Mouse (Mus musculus) mouse trophoblast stem cell (cell line): ENCODE results near the gene Timm22.

Source experiments
- in situ Hi-C, 2 experiments: fragments of 300-500 bp; cut with MseI, MboI; formaldehyde crosslinking; loops; 2 replicates in 1 of 2; 3 replicates in 1 of 2; pipeline ENCODE4 v1.15.1; 2025

The Timm22 gene

DNA sequence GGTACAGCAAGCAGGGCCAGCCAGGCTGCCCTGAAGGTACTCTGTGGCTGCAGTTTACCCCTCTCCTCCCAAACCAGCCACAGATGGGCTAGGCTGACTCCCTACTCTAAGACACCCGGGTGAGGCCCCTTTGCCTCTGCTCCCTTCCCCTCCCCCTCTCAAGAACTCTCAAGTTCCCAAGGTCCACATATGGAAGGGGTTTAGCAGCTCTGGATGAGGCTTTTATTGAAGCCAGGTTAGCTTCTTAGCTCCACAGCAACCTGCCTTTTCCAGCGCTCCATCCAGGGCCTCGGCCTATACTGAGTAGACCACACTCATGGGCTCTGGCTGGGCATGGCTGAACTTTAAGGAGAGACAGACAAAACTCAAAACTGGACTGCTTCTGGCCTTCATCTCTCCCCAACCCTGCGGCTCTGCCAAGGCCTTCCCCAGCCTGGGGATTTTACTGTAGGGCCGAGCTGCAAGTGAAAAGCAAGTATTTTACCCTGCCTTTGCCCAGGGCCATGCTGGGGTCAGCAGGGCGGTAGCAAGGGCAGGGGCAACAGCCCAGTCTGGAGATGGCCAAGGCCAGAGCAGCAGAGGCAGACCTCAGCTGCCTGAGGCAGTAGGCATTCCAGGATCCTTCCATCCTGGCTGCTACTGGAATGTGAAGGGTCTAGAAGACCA lies 23.3 kb downstream of the Timm22 start:
- in situ Hi-C loops = no loop called here

DNA sequence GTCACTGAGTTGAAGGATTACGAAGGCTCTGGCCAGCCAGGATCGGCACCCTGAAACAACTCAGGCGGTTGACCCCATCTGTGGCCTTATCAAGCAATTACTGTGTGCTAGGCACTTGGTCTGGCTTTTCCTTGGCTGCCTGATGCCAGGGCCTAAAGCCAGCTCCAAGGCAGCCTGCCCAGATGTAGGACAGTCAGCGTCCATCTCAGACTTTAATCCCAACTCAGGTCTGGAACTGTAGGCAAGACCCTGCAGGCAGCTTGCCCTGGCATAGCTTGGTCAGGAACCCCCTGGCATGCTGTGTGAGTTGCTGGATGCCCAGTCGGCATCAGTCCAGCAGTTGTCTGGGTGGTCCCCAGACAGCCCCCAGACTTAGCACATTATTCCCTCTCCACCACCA lies 29.3 kb downstream of the Timm22 start:
- in situ Hi-C loops = no loop called here

DNA sequence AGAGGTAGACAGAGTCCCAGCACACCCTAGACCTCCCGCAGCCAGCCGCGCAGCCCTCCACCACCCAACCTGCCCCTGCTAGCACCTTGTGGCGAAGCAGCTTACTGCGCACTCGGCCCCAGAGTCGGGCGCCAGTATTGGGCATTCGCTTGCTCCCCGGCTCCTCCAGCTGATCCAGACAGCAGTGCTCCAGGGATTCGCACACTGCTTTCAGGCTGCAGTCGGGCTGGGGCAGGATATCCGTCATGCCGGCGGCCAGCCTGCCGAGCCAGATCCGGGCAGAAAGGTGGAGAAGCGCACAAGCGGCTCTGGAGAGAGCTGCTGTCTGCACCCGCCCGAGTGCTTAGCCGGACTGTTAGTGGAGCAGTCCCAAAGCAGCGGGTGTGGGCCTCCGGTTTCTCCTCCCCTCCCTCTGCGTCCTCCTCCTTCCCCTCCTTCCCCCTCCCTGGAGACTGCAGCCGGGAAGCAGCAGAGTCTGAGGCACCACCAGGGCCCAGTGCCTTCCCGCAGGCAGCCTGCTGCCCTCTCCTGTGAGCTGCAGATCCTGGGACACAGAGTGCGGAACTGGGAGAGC lies 30.2 kb downstream of the Timm22 start:
- in situ Hi-C loops = no loop called here

DNA sequence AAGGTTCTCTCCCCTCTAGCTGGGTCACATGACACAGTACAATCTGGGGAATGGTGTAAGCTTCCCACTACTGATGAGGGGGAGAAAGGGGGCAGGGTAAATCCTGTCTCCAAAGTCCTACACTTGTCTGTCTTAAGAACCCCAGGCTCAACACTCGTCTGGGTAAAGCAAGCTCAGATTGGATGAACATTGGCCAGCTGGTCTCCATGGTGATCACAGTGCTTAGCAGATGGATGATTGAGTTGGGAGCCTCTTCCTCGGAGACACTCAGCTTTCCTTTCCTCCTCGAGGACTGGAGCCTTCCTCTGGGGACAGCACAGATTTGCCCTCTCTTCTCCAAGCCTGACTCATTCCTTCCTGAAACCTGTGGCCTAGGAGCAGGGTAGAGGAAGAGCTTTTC lies 32.9 kb downstream of the Timm22 start:
- in situ Hi-C loops = no loop called here

DNA sequence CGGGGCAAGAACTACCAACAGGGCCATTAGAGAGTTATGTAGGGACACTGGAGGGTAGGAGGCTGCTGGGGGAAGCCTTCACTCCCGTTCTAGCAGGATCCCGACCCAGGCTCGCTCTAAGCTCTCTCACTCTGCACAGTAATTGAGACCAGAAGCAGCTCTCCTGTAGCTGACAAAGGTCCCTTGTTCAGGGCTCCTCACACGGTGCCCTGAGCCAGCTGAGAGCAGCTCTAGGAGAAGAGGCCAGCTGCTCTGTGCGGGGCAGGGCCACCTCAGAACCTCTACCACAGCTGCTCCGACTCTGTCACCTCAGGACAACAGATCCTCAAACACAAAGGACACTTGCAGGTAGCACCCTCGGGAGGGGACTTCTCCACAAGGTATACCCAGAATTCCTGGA lies 38.7 kb downstream of the Timm22 start:
- in situ Hi-C loops = no loop called here

DNA sequence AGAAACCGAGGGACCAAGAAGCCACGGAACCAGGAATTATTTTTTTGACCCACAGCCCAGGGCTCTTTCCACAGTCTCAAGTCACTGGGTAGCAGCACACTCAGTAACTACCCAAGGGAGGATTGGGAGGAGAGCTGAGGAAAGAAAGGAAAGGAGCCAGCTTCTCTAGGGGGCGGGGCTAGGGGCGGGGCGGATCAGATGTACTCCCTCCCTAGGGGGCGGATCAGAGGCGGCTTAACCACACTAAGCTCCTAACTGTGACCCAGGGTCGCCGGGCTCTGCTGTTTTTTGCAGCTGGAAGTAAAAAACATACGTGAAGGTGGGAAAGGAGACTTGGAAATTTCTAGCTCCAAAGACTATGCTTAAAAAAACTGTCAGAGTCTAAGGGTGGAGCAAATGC lies 39.5 kb downstream of the Timm22 start:
- in situ Hi-C loops = no loop called here

DNA sequence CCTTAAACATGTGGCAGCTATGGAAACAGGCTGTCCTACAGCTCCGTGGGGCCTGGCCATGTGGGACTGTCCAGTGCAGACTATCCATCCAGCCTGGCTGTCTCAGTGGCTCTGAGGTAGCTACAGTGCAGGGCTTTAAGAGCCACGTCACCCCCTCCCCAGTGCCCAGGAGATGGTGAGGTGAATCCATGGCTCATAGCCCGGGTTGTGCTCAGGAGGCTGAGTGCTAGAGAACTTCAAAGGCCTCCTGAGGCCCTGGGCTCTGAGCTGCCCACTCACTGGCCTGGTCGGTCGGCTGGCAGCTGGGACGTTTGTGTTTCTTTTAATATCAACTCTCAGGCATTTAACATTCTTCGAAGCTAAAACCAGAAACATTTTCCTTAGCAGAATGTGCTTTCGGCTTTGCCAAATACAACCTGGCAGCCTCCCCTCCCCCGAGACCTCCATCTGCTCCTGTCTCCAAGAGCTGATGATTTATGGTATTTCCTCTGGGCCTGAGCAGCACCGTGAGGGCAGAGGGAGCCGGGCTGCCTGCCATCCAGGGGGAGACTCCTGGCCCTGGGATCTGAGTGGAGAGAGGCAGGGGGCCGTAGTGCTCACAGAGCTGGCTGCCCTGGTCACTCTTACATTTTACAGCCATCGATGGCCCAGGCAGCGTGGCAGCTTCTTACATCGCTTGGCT lies 42.9 kb downstream of the Timm22 start:
- in situ Hi-C loops = no loop called here

DNA sequence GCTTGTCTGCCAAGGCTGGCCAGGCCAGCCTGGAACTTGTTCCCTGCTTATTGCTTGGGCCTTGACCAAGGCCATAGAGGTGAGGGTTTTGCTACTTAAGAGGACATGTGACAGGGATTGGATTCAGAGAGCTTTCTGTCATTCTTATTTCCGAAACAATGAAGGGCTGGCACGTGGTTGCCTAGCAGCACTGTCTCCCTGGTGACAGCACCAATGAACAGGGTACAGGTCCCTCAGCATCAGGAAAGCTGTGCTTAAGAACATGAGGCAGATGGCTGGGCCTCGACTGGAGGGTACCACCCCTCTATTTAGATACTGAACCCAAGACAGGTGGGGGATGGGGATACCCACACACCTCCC lies 43.4 kb downstream of the Timm22 start:
- in situ Hi-C loops = no loop called here

DNA sequence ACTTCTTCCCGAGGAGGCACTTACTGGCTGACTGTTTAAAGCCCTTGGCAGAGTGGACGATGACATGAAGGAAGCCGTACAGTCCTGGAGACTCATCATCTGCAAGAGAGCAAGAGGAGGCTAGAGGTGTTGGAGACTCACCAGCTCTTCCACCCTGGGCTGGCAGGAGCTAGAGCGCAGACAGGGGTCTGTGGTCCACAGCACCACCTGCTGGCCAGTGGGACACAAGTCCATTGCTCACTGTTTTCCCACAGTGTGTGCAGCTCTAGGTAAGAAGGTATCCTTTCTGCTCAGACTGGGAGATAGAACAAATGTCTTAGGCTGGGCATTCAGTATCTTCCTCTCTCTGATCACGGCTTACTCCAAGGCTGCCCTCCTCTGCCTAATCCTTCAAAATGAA lies 47.7 kb downstream of the Timm22 start:
- in situ Hi-C loops = no loop called here

DNA sequence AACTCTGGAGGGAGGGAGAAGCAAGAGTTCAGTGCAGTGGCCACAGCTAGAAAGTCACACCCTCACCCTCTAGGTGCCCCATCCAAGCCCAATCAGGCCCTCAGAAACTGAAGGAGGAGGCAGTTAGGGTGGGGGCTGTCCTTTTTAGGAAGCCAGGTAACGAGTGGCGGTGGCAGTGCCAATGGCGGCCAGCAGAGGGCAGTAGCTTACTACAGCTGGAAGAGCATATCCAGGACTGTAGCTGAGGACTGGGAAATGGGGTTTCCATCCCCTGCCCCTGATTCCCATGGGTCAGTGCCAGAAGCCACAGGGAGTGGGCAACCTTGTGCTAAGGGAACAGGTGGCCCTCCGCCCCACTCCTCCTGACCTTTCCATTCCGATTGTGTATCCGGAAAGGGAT lies 49.5 kb downstream of the Timm22 start:
- in situ Hi-C loops = loop anchor here in 1 of 2 experiments (5.0 kb wide), 2 partner anchors 39 to 41 kb away; no protein-coding TSS in a partner anchor

DNA sequence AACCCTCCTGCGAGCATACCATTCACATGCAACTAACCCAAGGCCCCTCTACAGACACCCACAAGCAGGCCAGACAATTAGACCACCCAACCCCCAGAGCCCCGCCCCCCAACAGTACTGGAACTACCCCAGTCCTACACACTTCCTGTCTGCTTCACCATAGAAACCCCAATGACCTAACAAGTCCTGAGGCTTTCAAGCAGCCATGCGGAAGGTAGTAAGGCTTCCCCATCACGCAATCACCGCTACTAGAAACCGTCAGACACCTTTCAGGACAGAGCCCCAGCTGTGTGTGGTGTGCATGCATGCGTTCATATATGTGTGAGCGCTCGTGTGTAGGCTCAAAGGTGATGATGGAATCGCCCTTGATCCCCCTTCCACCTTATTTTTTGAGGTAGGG lies 50.1 kb downstream of the Timm22 start:
- in situ Hi-C loops = loop anchor here in 1 of 2 experiments (5.0 kb wide), 2 partner anchors 40 kb away; no protein-coding TSS in a partner anchor

DNA sequence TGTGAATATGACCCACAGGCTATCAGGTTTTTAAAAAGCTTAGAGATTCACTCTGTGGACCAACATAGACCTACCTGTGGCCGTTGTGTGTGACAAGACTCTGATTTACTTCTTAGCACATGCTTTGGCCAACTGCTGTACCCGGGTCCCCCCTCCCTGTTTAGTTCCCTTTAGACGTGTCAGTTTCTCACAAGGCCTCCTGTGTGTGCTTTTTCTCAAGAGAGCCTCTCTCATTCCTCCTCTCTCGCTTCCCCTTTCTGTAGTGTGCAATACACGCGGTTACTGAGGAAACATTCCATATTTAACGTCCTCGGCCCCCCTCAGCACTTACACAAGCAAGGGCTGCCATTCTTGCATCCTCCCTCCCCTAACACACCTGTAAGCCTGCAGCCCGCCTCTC lies 52.0 kb downstream of the Timm22 start:
- in situ Hi-C loops = loop anchor here in 1 of 2 experiments (5.0 kb wide), 2 partner anchors 39 to 41 kb away; no protein-coding TSS in a partner anchor

DNA sequence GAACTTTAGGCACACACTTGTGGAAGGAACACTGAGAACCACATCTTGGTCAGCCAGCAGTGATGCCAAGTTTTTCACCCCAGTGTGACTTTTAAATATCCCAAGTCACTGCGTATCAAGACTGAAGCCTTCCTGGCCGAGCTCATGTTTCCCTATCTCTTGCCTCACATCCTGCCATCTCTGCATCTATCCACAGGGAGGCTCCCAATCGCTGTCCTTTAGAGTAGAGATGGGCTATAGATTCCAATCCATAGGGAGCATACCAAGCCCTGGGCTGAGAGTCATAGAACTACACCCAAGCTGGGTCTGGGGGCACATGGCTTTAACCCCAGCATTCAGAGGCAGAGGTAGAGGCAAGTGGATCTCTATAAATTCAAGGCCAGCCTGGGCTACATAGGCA lies 52.7 kb downstream of the Timm22 start:
- in situ Hi-C loops = loop anchor here in 1 of 2 experiments (5.0 kb wide), 2 partner anchors 38 to 42 kb away; no protein-coding TSS in a partner anchor

DNA sequence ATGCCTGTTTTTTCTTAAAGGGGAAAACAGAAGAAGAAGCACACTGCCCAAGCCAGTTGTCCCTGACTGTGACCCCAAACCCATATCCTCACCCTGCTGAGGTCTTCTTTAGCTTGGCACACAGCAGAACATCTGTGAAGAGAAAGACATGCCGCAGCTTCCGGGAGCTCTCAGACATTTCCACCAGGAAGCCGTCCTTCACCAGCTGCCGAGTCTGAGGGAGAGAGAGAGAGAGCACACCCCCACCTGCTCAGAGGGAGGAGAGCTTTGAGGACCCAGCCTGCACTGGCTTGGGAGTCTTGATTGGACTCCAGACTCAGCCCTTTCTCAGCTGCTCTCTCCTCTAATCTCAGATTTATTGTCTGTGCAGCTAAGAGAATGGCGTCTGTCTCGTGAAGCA lies 54.4 kb downstream of the Timm22 start:
- in situ Hi-C loops = no loop called here

DNA sequence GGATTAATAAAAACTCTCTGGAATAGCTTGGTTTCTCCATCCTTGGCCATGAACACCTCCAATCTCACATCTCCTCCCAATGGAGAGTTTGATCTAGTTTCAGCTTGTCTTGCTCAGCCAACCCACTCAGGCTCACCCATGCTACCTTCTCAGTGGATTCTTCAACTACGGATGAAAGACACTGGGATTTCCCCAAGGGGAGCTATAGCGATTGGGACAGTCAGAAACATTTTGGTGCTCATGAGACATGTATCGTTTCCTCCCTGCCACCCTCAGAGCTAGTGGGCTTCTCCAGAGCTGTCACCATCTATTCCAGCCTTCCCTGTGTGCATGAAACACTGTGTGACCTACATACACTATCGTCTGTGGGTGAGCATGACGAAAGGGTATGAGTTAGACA lies 54.9 kb downstream of the Timm22 start:
- in situ Hi-C loops = no loop called here

DNA sequence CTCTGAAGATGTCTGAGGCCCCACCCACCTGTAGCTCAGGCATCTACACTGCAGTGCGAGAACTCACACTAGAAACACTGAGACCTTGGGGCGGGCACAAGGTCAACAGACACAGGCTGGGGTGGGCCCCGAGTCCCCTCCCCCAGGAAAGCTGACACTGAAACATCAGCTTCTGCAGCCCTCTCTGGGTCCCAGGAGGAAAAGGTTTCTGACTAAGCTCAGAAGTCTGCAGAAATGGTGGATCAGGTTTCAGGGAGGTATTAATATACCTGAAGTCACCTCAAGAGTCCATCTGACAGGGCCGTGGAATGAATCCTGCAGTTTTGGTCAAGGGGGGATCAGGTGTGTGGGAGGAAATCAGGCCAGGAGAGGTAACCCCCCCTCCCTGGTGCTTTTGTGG lies 59.1 kb downstream of the Timm22 start:
- in situ Hi-C loops = no loop called here
